Mouse (Mus musculus) neural tube, embryonic 11.5 days (tissue): ENCODE data around the gene Gpc3. TPM values are rescaled to one million over a fixed set of nuclear protein-coding genes. Genes with fewer than 3 reads are reported as not detected.

Experiments used
- ATAC-seq: fragments of 200-750 bp; cut with Nextera tagmentation; 2 replicates; pipeline ENCODE4 v1.8.0; 2017; ENCODE audit warnings: moderate number of reproducible peaks, mild to moderate bottlenecking, moderate TSS enrichment, moderate library complexity; ENCODE audit not compliant: insufficient read depth, low FRiP score, low TSS enrichment
- DNase-seq: peaks from one replicate; pipeline ENCODE4 v3.0.0-alpha.2; 2015; ENCODE audit warnings: low spot score
- H3K27ac ChIP-seq: fragments of 300-500 bp; sonication (generic); 2 replicates; pipeline ENCODE4 v1.5.1; 2014; ENCODE audit warnings: low read depth, mild to moderate bottlenecking, low read length
- H3K27me3 ChIP-seq: fragments of 300-500 bp; sonication (generic); 2 replicates; pipeline ENCODE4 v1.6.1; 2014; ENCODE audit warnings: mild to moderate bottlenecking, low read length, mixed read lengths; ENCODE audit not compliant: control insufficient read depth, insufficient read depth
- H3K36me3 ChIP-seq: fragments of 300-500 bp; sonication (generic); 2 replicates; pipeline ENCODE4 v1.6.1; 2014; ENCODE audit warnings: mild to moderate bottlenecking, low read length, moderate library complexity, mixed read lengths; ENCODE audit not compliant: control insufficient read depth, insufficient read depth
- H3K4me1 ChIP-seq: fragments of 300-500 bp; sonication (generic); 2 replicates; pipeline ENCODE4 v1.6.1; 2014; ENCODE audit warnings: low read length, mixed read lengths; ENCODE audit not compliant: control insufficient read depth, insufficient read depth
- H3K4me2 ChIP-seq: fragments of 300-500 bp; sonication (generic); 2 replicates; pipeline ENCODE4 v1.6.1; 2014; ENCODE audit warnings: low read depth, mild to moderate bottlenecking, moderate library complexity
- H3K4me3 ChIP-seq: fragments of 300-500 bp; sonication (generic); 2 replicates; pipeline ENCODE4 v1.5.1; 2014; ENCODE audit warnings: low read depth, low read length
- H3K9ac ChIP-seq: fragments of 300-500 bp; sonication (generic); 2 replicates; pipeline ENCODE4 v1.6.1; 2014; ENCODE audit warnings: mild to moderate bottlenecking, low read length
- H3K9me3 ChIP-seq: fragments of 300-500 bp; sonication (generic); 2 replicates; pipeline ENCODE4 v1.6.1; 2016; ENCODE audit warnings: low read length; ENCODE audit not compliant: control insufficient read depth
- WGBS: fragments of 180-500 bp; shearing (Covaris S2); extraction: QIAGEN DNeasy Blood & Tissue Kit; methylation state at CpG from one replicate; pipeline ENCODE4 v1.1.7; 2014; 5-methylcytosine and 5-hydroxymethylcytosine counted together
- polyA plus RNA-seq: library from polyadenylated mRNA; unstranded; fragments of >200 nt; fragmentation: Nextera tagmentation; extraction: Ambion mirVana; gene quantifications from 2 replicates; pipeline ENCODE4 v1.2.1, GENCODE M21; 2014

Gene Gpc3
- polyA plus RNA-seq: 490 and 561 TPM in 2 replicates

- peak; percentile 83 for ATAC-seq
- Histone ChIP-seq H3K27ac (peak within 1 kb of the TSS; percentile 60; the same call in 1 of the 2 replicates), H3K9me3 (no peaks in the 10 kb centered on the region), H3K4me2 (peak within 1 kb of the TSS; percentile 62), H3K27me3 (no peaks in the 10 kb centered on the region), H3K4me1 (no peaks in the 10 kb centered on the region), H3K36me3 (no peaks in the 10 kb centered on the region), H3K4me3 (peak within 1 kb of the TSS; percentile 50), H3K9ac (peak within 1 kb of the TSS; percentile 60)
- no peak for DNase-seq
- WGBS: 14% methylated on average over 45 of the region's 48 CpGs
Measured at GRCm38 (mm10) chrX:52613328-52614030, at the start of gene Gpc3. Gene Gpc3, minus strand, starts transcription at chrX:52613950.

- Histone ChIP-seq H3K9me3 (no peaks in the 10 kb centered on the region), H3K27me3 (no peaks in the 10 kb centered on the region), H3K4me3 (no peak overlapping the region), H3K9ac (no peak overlapping the region), H3K4me1 (0 out of 2 replicates have a peak, but pooled peaks cover 3% of the 10 kb centered on the region), H3K27ac (peak overlapping the region; percentile 79), H3K4me2 (peak overlapping the region; percentile 22; the same call in 1 of the 2 replicates), H3K36me3 (no peaks in the 10 kb centered on the region)
- 28% methylated on average over 10 of the region's 10 CpGs for WGBS
- DNase-seq (peak; percentile 70), ATAC-seq (peak; percentile 45; the same call in 1 of the 2 replicates)
Measured at GRCm38 (mm10) chrX:52651975-52652374, 38.2 kb upstream of the Gpc3 start.

GRCm38 (mm10) chrX:52651472-52651948, 37.8 kb upstream of the Gpc3 start:
- Histone ChIP-seq H3K9me3 (no peaks in the 10 kb centered on the region), H3K9ac (no peak overlapping the region; the same call in 1 of the 2 replicates), H3K4me3 (no peak overlapping the region), H3K27me3 (no peaks in the 10 kb centered on the region), H3K36me3 (no peaks in the 10 kb centered on the region), H3K27ac (peak overlapping the region; percentile 79), H3K4me1 (0 out of 2 replicates have a peak, but pooled peaks cover 3% of the 10 kb centered on the region), H3K4me2 (peak overlapping the region; percentile 22; the same call in 1 of the 2 replicates)
- 21% methylated on average over 9 of the region's 9 CpGs for WGBS
- peak; percentile 63 for DNase-seq
- ATAC-seq: peak; percentile 78

- 29% methylated on average over 19 of the region's 19 CpGs for WGBS
- peak; percentile 20 for DNase-seq
Measured at GRCm38 (mm10) chrX:52648910-52649785, 35.4 kb upstream of the Gpc3 start.

GRCm38 (mm10) chrX:52644393-52644792, 30.6 kb upstream of the Gpc3 start:
- Histone ChIP-seq H3K9me3 (no peaks in the 10 kb centered on the region), H3K27me3 (no peaks in the 10 kb centered on the region), H3K27ac (no peak overlapping the region), H3K36me3 (no peaks in the 10 kb centered on the region), H3K9ac (no peak overlapping the region), H3K4me3 (no peak overlapping the region), H3K4me1 (0 out of 2 replicates have a peak, but pooled peaks cover 3% of the 10 kb centered on the region), H3K4me2 (no peak overlapping the region)
- ATAC-seq (no peak), DNase-seq (no peak)
- 55% methylated on average over 7 of the region's 7 CpGs for WGBS

More at GRCm38 (mm10) chrX:52648910-52649785, 35.4 kb upstream of the Gpc3 start:
- no peak for ATAC-seq
- H3K36me3 ChIP-seq: no peaks in the 10 kb centered on the region
- H3K27me3 ChIP-seq: no peaks in the 10 kb centered on the region
- no peak overlapping the region for H3K4me2 ChIP-seq
- H3K9me3 ChIP-seq: no peaks in the 10 kb centered on the region
- no peak overlapping the region; the same call in 1 of the 2 replicates for H3K9ac ChIP-seq
- 0 out of 2 replicates have a peak, but pooled peaks cover 3% of the 10 kb centered on the region for H3K4me1 ChIP-seq
- no peak overlapping the region for H3K4me3 ChIP-seq
- H3K27ac ChIP-seq: no peak overlapping the region

- no peak for ATAC-seq
- H3K4me2 ChIP-seq: no peak overlapping the region
- H3K27me3 ChIP-seq: no peaks in the 10 kb centered on the region
- H3K27ac ChIP-seq: no peak overlapping the region
- WGBS: 64% methylated on average over 2 of the region's 2 CpGs
- H3K4me1 ChIP-seq: no peaks in the 10 kb centered on the region
- no peak overlapping the region for H3K4me3 ChIP-seq
- H3K9me3 ChIP-seq: no peaks in the 10 kb centered on the region
- H3K9ac ChIP-seq: no peak overlapping the region
- no peaks in the 10 kb centered on the region for H3K36me3 ChIP-seq
- no peak for DNase-seq
Measured at GRCm38 (mm10) chrX:52643350-52643749, 29.6 kb upstream of the Gpc3 start.

GRCm38 (mm10) chrX:52642126-52642525, 28.4 kb upstream of the Gpc3 start:
- ATAC-seq (no peak), DNase-seq (no peak)
- Histone ChIP-seq H3K4me1 (peaks cover 2% of the 10 kb centered on the region; the same call in 1 of the 2 replicates), H3K9ac (no peak overlapping the region), H3K9me3 (no peaks in the 10 kb centered on the region), H3K4me3 (no peak overlapping the region), H3K4me2 (no peak overlapping the region), H3K27ac (no peak overlapping the region), H3K36me3 (no peaks in the 10 kb centered on the region), H3K27me3 (no peaks in the 10 kb centered on the region)
- 90% methylated on average over 2 of the region's 2 CpGs for WGBS

- no peak for ATAC-seq
- no peak for DNase-seq
- Histone ChIP-seq H3K27ac (no peak overlapping the region), H3K4me1 (peaks cover 5% of the 10 kb centered on the region; the same call in 1 of the 2 replicates), H3K9ac (no peak overlapping the region), H3K4me3 (no peak overlapping the region), H3K27me3 (no peaks in the 10 kb centered on the region), H3K9me3 (no peaks in the 10 kb centered on the region), H3K36me3 (no peaks in the 10 kb centered on the region), H3K4me2 (no peak overlapping the region)
Measured at GRCm38 (mm10) chrX:52637419-52637818, 23.7 kb upstream of the Gpc3 start.
